Mouse (Mus musculus): Measurements from ENCODE around the gene Skint3. TPM values are rescaled to one million over a fixed set of nuclear protein-coding genes. Genes with fewer than 3 reads are reported as not detected.
"Not testable (repeated sequence)": the region's sequence is repeated elsewhere in the genome, so short reads cannot be mapped to it uniquely, and the experiment has no call there.

The Skint3 gene
- polyA plus RNA-seq, 1 experiment = not detected

GRCm38 (mm10) chr4:112302305-112302704 is 70.3 kb downstream of the Skint3 start:
- H3K9ac ChIP-seq (ENCODE audit: low read depth, poor library complexity, severe bottlenecking) = no peak overlapping the region
- no peak overlapping the region for H3K27ac ChIP-seq (ENCODE audit: insufficient read depth, low read length)
- H3K36me3 ChIP-seq (ENCODE audit: control insufficient read depth, insufficient read depth, low read length, poor library complexity, severe bottlenecking) = no peaks in the 10 kb centered on the region
- TF ChIP-seq POLR2A (IDR thresholded peaks at IDR 0.05; ENCODE audit: insufficient read depth, low read length) (no peak), EP300 (IDR thresholded peaks at IDR 0.05; ENCODE audit: insufficient read depth, low read depth, low read length) (no peak), CTCF (IDR thresholded peaks at IDR 0.05; ENCODE audit: low read depth, low read length) (no peak)
- H3K9me3 ChIP-seq (replicated peaks; ENCODE audit: control insufficient read depth, insufficient read depth, low read length, poor library complexity, severe bottlenecking) = no peaks in the 10 kb centered on the region
- H3K4me3 ChIP-seq (ENCODE audit: low read depth, low read length) = no peak overlapping the region
- no peaks in the 10 kb centered on the region for H3K4me1 ChIP-seq (ENCODE audit: control insufficient read depth, insufficient read depth, low read length)
- H3K27me3 ChIP-seq (ENCODE audit: control insufficient read depth, insufficient read depth, low read length, poor library complexity, severe bottlenecking) = no peaks in the 10 kb centered on the region

GRCm38 (mm10) chr4:112302855-112303509 is 70.9 kb downstream of the Skint3 start:
- no peak overlapping the region for H3K4me3 ChIP-seq (ENCODE audit: low read depth, low read length)
- no peaks in the 10 kb centered on the region for H3K4me1 ChIP-seq (ENCODE audit: control insufficient read depth, insufficient read depth, low read length)
- no peaks in the 10 kb centered on the region for H3K27me3 ChIP-seq (ENCODE audit: control insufficient read depth, insufficient read depth, low read length, poor library complexity, severe bottlenecking)
- TF ChIP-seq CTCF (IDR thresholded peaks at IDR 0.05; ENCODE audit: low read depth, low read length) = no peak
- TF ChIP-seq POLR2A (IDR thresholded peaks at IDR 0.05; ENCODE audit: insufficient read depth, low read length) = no peak
- no peak for TF ChIP-seq EP300 (IDR thresholded peaks at IDR 0.05; ENCODE audit: insufficient read depth, low read depth, low read length)
- H3K9ac ChIP-seq (ENCODE audit: low read depth, poor library complexity, severe bottlenecking) = no peak overlapping the region
- no peaks in the 10 kb centered on the region for H3K9me3 ChIP-seq (replicated peaks; ENCODE audit: control insufficient read depth, insufficient read depth, low read length, poor library complexity, severe bottlenecking)
- H3K27ac ChIP-seq (ENCODE audit: insufficient read depth, low read length) = no peak overlapping the region
- H3K36me3 ChIP-seq (ENCODE audit: control insufficient read depth, insufficient read depth, low read length, poor library complexity, severe bottlenecking) = no peaks in the 10 kb centered on the region

GRCm38 (mm10) chr4:112349111-112349510 is 117.1 kb downstream of the Skint3 start:
- not testable (repeated sequence) for H3K27ac ChIP-seq (ENCODE audit: insufficient read depth, low read length); H3K4me3 ChIP-seq (ENCODE audit: low read depth, low read length); H3K9ac ChIP-seq (ENCODE audit: low read depth, poor library complexity, severe bottlenecking); H3K27me3 ChIP-seq (ENCODE audit: control insufficient read depth, insufficient read depth, low read length, poor library complexity, severe bottlenecking); H3K4me1 ChIP-seq (ENCODE audit: control insufficient read depth, insufficient read depth, low read length); H3K36me3 ChIP-seq (ENCODE audit: control insufficient read depth, insufficient read depth, low read length, poor library complexity, severe bottlenecking)
- peaks cover 22% of the 10 kb centered on the region for H3K9me3 ChIP-seq (replicated peaks; ENCODE audit: control insufficient read depth, insufficient read depth, low read length, poor library complexity, severe bottlenecking)

Other genes starting within 250 kb of the Skint3 start
- not detected in 2 replicates for gene Skint1, start 226.0 kb upstream of the Skint3 start, polyA plus RNA-seq (2011; ENCODE audit: insufficient read depth, insufficient read length, low read depth, missing spikeins)
- gene Skint4, start 160.2 kb upstream of the Skint3 start, polyA plus RNA-seq (2011; ENCODE audit: insufficient read depth, insufficient read length, low read depth, missing spikeins) = not detected in 2 replicates
- gene Skint9, start 201.7 kb downstream of the Skint3 start, polyA plus RNA-seq (2011; ENCODE audit: insufficient read depth, insufficient read length, low read depth, missing spikeins) = not detected in 2 replicates

All from ES-Bruce4 (cell line).